In genomic region chr9:66919382-66919971, GRCm38 (mm10) we compare ENCODE assay signal across 8 mouse cellular contexts. TPM values are rescaled to one million over a fixed set of nuclear protein-coding genes. Genes with fewer than 3 reads are reported as not detected.
DNase-seq lines count a peak whose midpoint lies in the region; ATAC-seq lines count a peak whose summit lies in the region.

Gene Rab8b (minus strand): TSS chr9:66919687.

- no peaks in the 10 kb centered on the region for H3K9me3 ChIP-seq in heart, embryonic 10.5 days
- no peaks in the 10 kb centered on the region for H3K9me3 ChIP-seq in kidney, embryonic 15.5 days (replicated peaks)

- peak within 1 kb of the TSS; percentile 85 for H3K9ac ChIP-seq in kidney, embryonic 15.5 days

- DNase-seq in B cell, adult 2 months: peak; percentile 97
- peak; percentile 99 for DNase-seq in brain, adult 2 months (ENCODE audit: low read depth, low spot score)
- DNase-seq in heart, embryonic 10.5 days (ENCODE audit: low spot score): peak; percentile 99
- peak; percentile 100 for DNase-seq in liver
- peak; percentile 98 to 99 for DNase-seq in spleen, postnatal 4 days (ENCODE audit: low spot score in 2 of 2)

- no peaks in the 10 kb centered on the region for H3K27me3 ChIP-seq in heart, embryonic 10.5 days (ENCODE audit: insufficient read depth, poor library complexity, severe bottlenecking)
- no peaks in the 10 kb centered on the region for H3K27me3 ChIP-seq in kidney, embryonic 15.5 days

- H3K4me3 ChIP-seq in heart, embryonic 10.5 days: peak within 1 kb of the TSS; percentile 95
- peak within 1 kb of the TSS; percentile 95 for H3K4me3 ChIP-seq in kidney, embryonic 15.5 days (replicated peaks)

- H3K36me3 ChIP-seq in heart, embryonic 10.5 days: no peaks in the 10 kb centered on the region
- H3K36me3 ChIP-seq in kidney, embryonic 15.5 days: no peaks in the 10 kb centered on the region

- WGBS in heart, embryonic 10.5 days: under 1% methylated on average over 49 of the region's 49 CpGs
- under 1% methylated on average over 49 of the region's 49 CpGs for WGBS in kidney, embryonic 15.5 days

- peaks cover 34% of the 10 kb centered on the region for H3K4me1 ChIP-seq in heart, embryonic 10.5 days
- peaks cover 38% of the 10 kb centered on the region for H3K4me1 ChIP-seq in kidney, embryonic 15.5 days

- H3K4me2 ChIP-seq in kidney, embryonic 15.5 days: peak within 1 kb of the TSS; percentile 79

- H3K27ac ChIP-seq in heart, embryonic 10.5 days: peak within 1 kb of the TSS; percentile 96
- peak within 1 kb of the TSS; percentile 93 for H3K27ac ChIP-seq in kidney, embryonic 15.5 days

- ATAC-seq in erythroblast, adult 5-6 weeks (replicated peaks; ENCODE audit: low FRiP score, poor library complexity, severe bottlenecking): peak; percentile 87
- ATAC-seq in kidney, embryonic 15.5 days (replicated peaks; ENCODE audit: low FRiP score): peak; percentile 99
- ATAC-seq in monocyte, adult 5-6 weeks (replicated peaks; ENCODE audit: insufficient number of reproducible peaks, low FRiP score, low TSS enrichment, poor library complexity, severe bottlenecking): peak; percentile 94

RNA-seq across cellular contexts. Expression of gene Rab8b, which starts in this region (rescaled TPM):
- total RNA-seq in erythroblast, adult 5-6 weeks (2015; ENCODE audit: low replicate concordance): 41.3 and 62.1 TPM in 2 replicates
- total RNA-seq in erythroblast, adult 5-6 weeks (2017; ENCODE audit: low replicate concordance): 99.4 and 106 TPM in 2 replicates
- 21.1 and 21.3 TPM in 2 replicates for polyA plus RNA-seq in heart, embryonic 10.5 days (2016; fragmentation: Nextera tagmentation; extraction: Ambion mirVana)
- 24.4 and 26.4 TPM in 2 replicates for polyA plus RNA-seq in kidney, embryonic 15.5 days (2015; fragmentation: Nextera tagmentation; extraction: Ambion mirVana)
- 147 to 179 TPM (median 160 TPM) in 3 replicates for total RNA-seq in monocyte, adult 5-6 weeks (2017)

Comparison
In these comparisons a context has a peak if more than half of its experiments do, and no peak if none do; other contexts are left out.
1. Peak in every context shown above with its lines: DNase-seq, ATAC-seq, H3K4me3 ChIP-seq and H3K27ac ChIP-seq.